Mouse (Mus musculus) limb, embryonic 14.5 days (tissue): ENCODE measurements around the gene Nhsl2. TPM values are rescaled to one million over a fixed set of nuclear protein-coding genes. Genes with fewer than 3 reads are reported as not detected.
A peak's percentile ranks its signal among the peaks of the same experiment; 100 is the strongest.

Experiments used
- ATAC-seq: fragments of 200-750 bp; cut with Nextera tagmentation; 2 replicates; pipeline ENCODE4 v1.8.0; 2017; ENCODE audit warnings: low read depth, moderate number of reproducible peaks, moderate TSS enrichment; ENCODE audit not compliant: low FRiP score
- DNase-seq: peaks from one replicate; pipeline ENCODE4 v3.0.0-alpha.2; 2015; ENCODE audit warnings: low spot score
- H3K27ac ChIP-seq: fragments of 300-500 bp; sonication (generic); replicated peaks from 2 replicates; pipeline ENCODE4 v1.5.1; 2014; ENCODE audit warnings: low read depth, mild to moderate bottlenecking, low read length, moderate library complexity, mixed read lengths
- H3K27me3 ChIP-seq: fragments of 300-500 bp; sonication (generic); 2 replicates; pipeline ENCODE4 v1.6.1; 2014; ENCODE audit warnings: low read length, mixed read lengths; ENCODE audit not compliant: control insufficient read depth, insufficient read depth
- H3K36me3 ChIP-seq: fragments of 300-500 bp; sonication (generic); 2 replicates; pipeline ENCODE4 v1.6.1; 2014; ENCODE audit warnings: mild to moderate bottlenecking, low read length, moderate library complexity, mixed read lengths; ENCODE audit not compliant: control insufficient read depth, insufficient read depth
- H3K4me1 ChIP-seq: fragments of 300-500 bp; sonication (generic); 2 replicates; pipeline ENCODE4 v1.6.1; 2014; ENCODE audit warnings: antibody characterized with exemption, low read length, mixed read lengths; ENCODE audit not compliant: control insufficient read depth, insufficient read depth
- H3K4me2 ChIP-seq: fragments of 300-500 bp; sonication (generic); replicated peaks from 2 replicates; pipeline ENCODE4 v1.6.1; 2014; ENCODE audit warnings: low read depth, mild to moderate bottlenecking, low read length, moderate library complexity; ENCODE audit not compliant: severe bottlenecking
- H3K4me3 ChIP-seq: fragments of 300-500 bp; sonication (generic); replicated peaks from 2 replicates; pipeline ENCODE4 v1.5.1; 2014; ENCODE audit warnings: low read length
- H3K9ac ChIP-seq: fragments of 300-500 bp; sonication (generic); 2 replicates; pipeline ENCODE4 v1.6.1; 2014; ENCODE audit warnings: mild to moderate bottlenecking, low read depth, low read length, moderate library complexity; ENCODE audit not compliant: severe bottlenecking
- H3K9me3 ChIP-seq: fragments of 300-500 bp; sonication (generic); 2 replicates; pipeline ENCODE4 v1.6.1; 2016; ENCODE audit warnings: low read length; ENCODE audit not compliant: control insufficient read depth
- POLR2A ChIP-seq: fragments of 200-500 bp; IDR thresholded peaks from 2 replicates; pipeline ENCODE4 v1.8.0; 2012; ENCODE audit warnings: inconsistent platforms, mild to moderate bottlenecking, moderate library complexity, borderline replicate concordance; ENCODE audit not compliant: insufficient read depth, insufficient read length; ENCODE audit errors: extremely low read depth
- WGBS: fragments of 180-500 bp; shearing (Covaris S2); extraction: QIAGEN DNeasy Blood & Tissue Kit; methylation state at CpG from one replicate; pipeline ENCODE4 v1.1.7; 2014; 5-methylcytosine and 5-hydroxymethylcytosine counted together
- polyA plus RNA-seq, 2 experiments: library from polyadenylated mRNA; depleted of rRNA in 1 of 2; stranded (reverse) in 1 of 2; unstranded in 1 of 2; fragments of >200 nt; fragmentation: Nextera tagmentation in 1 of 2; extraction: Ambion mirVana in 1 of 2; gene quantifications; 2 replicates each; pipeline versions ENCODE4 v1.2.1 to v1.2.3; 2012 to 2014

The Nhsl2 gene
- polyA plus RNA-seq, 2 experiments: 6.6 to 13.5 TPM

GRCm38 (mm10) chrX:102081573-102082279 lies 232.5 kb downstream of the Nhsl2 start:
- no peaks in the 10 kb centered on the region; the same call in 1 of the 2 replicates for H3K27me3 ChIP-seq
- peak; percentile 33 for DNase-seq
- ATAC-seq: peak; percentile 85

DNA sequence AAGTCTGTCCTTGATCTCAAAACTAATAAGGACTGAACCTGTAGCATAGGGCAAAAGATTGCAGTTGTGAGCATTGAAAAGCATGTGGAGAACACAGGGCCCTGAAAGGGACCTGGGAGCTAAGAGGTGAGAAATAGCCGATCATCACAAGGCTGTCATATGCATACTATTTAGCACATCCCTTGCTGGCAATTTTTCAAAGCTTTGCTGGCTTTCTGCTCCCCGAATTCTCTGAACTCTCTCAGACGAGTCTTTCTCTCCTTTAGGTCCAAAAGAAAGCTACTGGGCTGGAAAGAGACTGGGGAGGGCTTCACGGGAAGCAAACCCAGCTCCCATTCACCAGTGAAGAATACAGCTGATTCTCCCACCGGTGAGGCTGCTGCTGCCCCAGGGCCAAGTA lies 233.2 kb downstream of the Nhsl2 start:
- no peak for ATAC-seq
- H3K9me3 ChIP-seq: no peaks in the 10 kb centered on the region
- TF ChIP-seq POLR2A: no peak
- 0 out of 2 replicates have a peak overlapping the region, but pooled peaks have one; percentile 43 for H3K27ac ChIP-seq
- 47% methylated on average over 5 of the region's 5 CpGs for WGBS
- H3K4me1 ChIP-seq: no peaks in the 10 kb centered on the region
- H3K36me3 ChIP-seq: no peaks in the 10 kb centered on the region; the same call in 1 of the 2 replicates
- no peak overlapping the region for H3K4me3 ChIP-seq
- no peak overlapping the region for H3K9ac ChIP-seq
- H3K27me3 ChIP-seq: no peaks in the 10 kb centered on the region; the same call in 1 of the 2 replicates
- DNase-seq: no peak
- H3K4me2 ChIP-seq: no peak overlapping the region

More at GRCm38 (mm10) chrX:102081573-102082279, 232.5 kb downstream of the Nhsl2 start:
- Histone ChIP-seq H3K9ac (no peak overlapping the region), H3K36me3 (no peaks in the 10 kb centered on the region; the same call in 1 of the 2 replicates), H3K4me2 (no peak overlapping the region), H3K4me1 (no peaks in the 10 kb centered on the region), H3K27ac (0 out of 2 replicates have a peak overlapping the region, but pooled peaks have one; percentile 43), H3K9me3 (no peaks in the 10 kb centered on the region), H3K4me3 (no peak overlapping the region)
- no peak for TF ChIP-seq POLR2A
- 41% methylated on average over 7 of the region's 7 CpGs for WGBS

DNA sequence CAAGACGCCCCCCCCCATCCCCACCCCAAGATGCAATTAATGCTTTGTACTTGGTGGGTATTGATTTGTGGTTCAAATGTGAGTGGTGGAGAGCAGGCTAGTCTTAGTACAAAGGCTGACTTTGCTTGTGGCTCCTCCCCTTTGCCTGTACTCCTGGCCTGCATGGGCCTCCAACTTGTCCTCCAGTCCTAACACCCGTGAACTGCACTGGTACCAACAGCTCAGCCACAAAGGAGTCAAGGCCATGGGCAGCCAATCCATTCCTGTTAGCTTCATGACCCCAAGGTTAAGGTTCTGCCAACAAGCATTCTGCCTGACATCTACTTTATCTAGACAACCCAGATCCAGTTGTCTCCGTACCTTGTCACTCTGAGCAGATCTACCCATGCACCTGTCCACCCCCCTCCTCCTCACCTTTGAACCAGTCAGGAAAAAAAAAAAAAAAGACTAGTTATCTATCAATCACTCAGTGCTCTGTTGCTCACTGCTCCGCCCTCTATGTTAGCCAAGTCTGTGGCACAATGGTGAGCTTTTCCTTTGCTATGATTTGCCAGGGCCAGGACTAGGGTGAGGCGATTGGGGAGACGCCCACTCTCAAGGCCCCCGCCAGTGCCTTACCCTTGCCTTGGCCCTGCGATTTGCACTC lies 236.7 kb downstream of the Nhsl2 start:
- Histone ChIP-seq H3K9me3 (no peaks in the 10 kb centered on the region), H3K9ac (no peak overlapping the region), H3K4me2 (no peak overlapping the region), H3K4me3 (no peak overlapping the region), H3K27me3 (no peaks in the 10 kb centered on the region; the same call in 1 of the 2 replicates), H3K4me1 (no peaks in the 10 kb centered on the region), H3K27ac (no peak overlapping the region), H3K36me3 (no peaks in the 10 kb centered on the region; the same call in 1 of the 2 replicates)
- no peak for TF ChIP-seq POLR2A
- WGBS: 85% methylated on average over 8 of the region's 8 CpGs
- ATAC-seq: no peak
- no peak for DNase-seq

- TF ChIP-seq POLR2A: no peak
- H3K4me3 ChIP-seq: no peak overlapping the region
- no peaks in the 10 kb centered on the region for H3K9me3 ChIP-seq
- ATAC-seq: no peak
- WGBS: 67% methylated on average over 3 of the region's 3 CpGs
- DNase-seq: no peak
- no peak overlapping the region for H3K9ac ChIP-seq
- no peak overlapping the region for H3K27ac ChIP-seq
- H3K4me2 ChIP-seq: no peak overlapping the region
- no peaks in the 10 kb centered on the region for H3K36me3 ChIP-seq
- no peaks in the 10 kb centered on the region for H3K4me1 ChIP-seq
- no peaks in the 10 kb centered on the region for H3K27me3 ChIP-seq
Observed at GRCm38 (mm10) chrX:102090605-102091004, 241.4 kb downstream of the Nhsl2 start.

GRCm38 (mm10) chrX:102094381-102094904 lies 245.3 kb downstream of the Nhsl2 start:
- no peaks in the 10 kb centered on the region for H3K36me3 ChIP-seq
- H3K4me3 ChIP-seq: no peak overlapping the region
- DNase-seq (no peak), ATAC-seq (no peak)
- no peak overlapping the region for H3K4me2 ChIP-seq
- WGBS: 78% methylated on average over 7 of the region's 7 CpGs
- H3K4me1 ChIP-seq: no peaks in the 10 kb centered on the region
- no peaks in the 10 kb centered on the region for H3K27me3 ChIP-seq
- TF ChIP-seq POLR2A: no peak
- no peak overlapping the region for H3K27ac ChIP-seq
- H3K9me3 ChIP-seq: no peaks in the 10 kb centered on the region
- H3K9ac ChIP-seq: no peak overlapping the region
